Mouse (Mus musculus): ENCODE data around the gene Cbl. TPM values are rescaled to one million over a fixed set of nuclear protein-coding genes. Genes with fewer than 3 reads are reported as not detected.

Cbl gene
- polyA plus RNA-seq, 1 experiment from 2014 or later: 26.2 TPM

DNA sequence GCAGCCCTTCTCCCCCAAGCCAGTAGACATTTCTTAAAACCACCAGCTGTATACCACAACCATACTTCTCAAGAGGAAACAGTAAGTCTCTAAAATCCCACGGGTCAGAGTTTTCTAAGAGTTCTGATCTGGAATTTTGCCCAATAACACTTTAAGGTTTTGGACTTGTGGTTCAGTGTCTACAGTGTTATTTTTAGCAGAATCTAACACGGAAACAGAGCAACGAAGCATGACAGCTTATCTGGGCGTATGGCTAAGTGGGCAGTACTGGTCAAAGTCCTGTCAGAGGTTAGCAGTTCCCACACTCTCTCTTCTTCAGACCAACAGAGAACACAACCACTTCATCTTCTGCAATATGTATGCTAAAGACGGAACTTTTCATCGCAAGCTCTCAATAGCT is 58.3 kb downstream of the Cbl start:
- no peaks in the 10 kb centered on the region for H3K4me1 ChIP-seq
- no peak overlapping the region for H3K4me2 ChIP-seq

DNA sequence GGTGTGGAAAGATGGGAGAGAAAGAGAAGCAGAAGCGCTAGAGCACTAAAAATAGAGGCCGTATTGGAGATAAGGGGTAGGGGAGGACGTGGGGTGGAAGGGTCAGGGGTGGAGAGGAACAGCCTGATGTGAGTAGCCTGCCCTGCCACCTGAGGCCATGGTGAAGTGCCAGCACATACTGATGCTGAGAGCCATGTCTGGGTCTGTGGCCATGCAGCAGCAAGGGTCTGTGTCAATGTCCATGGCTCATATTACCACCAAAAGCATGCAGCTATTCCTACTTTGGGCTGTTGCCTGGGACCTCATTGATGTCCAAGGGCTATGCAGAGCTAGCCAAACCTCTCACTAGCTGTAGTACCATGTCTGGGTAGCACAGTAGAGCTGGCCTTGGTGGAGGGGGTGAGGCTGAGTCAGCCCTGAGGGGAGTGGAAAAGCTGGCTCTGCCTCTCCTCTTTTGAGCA is 63.1 kb downstream of the Cbl start:
- peaks cover 4% of the 10 kb centered on the region for H3K36me3 ChIP-seq (replicated peaks)
- no peak overlapping the region for H3K27ac ChIP-seq
- H3K27me3 ChIP-seq (replicated peaks): no peaks in the 10 kb centered on the region
- no peaks in the 10 kb centered on the region for H3K4me1 ChIP-seq
- WGBS: 89% methylated on average over 3 of the region's 3 CpGs
- no peaks in the 10 kb centered on the region for H3K9me3 ChIP-seq
- no peak overlapping the region for H3K9ac ChIP-seq
- ATAC-seq (replicated peaks): no peak
- H3K4me3 ChIP-seq: no peak overlapping the region
- no peak overlapping the region for H3K4me2 ChIP-seq

More for the DNA sequence above, 58.3 kb downstream of the Cbl start:
- Histone ChIP-seq H3K4me3 (no peak overlapping the region), H3K9me3 (no peaks in the 10 kb centered on the region), H3K27ac (no peak overlapping the region), H3K27me3 (replicated peaks) (no peaks in the 10 kb centered on the region), H3K36me3 (replicated peaks) (peaks cover 4% of the 10 kb centered on the region), H3K9ac (no peak overlapping the region)
- WGBS: 75% methylated on average over 6 of the region's 6 CpGs
- no peak for ATAC-seq (replicated peaks)

DNA sequence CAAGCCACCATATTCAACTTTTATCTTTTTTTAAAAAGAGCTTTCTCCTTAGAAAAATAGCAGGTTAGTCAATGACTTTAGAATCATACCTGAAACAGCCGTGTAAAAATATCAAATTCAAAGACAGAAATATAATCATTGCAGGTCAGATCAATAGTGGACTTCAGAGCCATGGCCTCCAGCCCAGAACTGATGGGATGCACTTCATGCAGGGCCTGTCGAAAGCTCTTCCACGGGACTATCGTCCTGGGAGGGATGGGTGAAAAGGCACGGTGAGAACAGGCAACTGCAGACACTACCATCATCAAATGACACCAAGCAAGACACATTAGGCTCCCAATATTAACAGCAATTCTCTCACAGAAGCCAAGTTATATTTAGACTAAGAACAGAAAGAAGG is 64.9 kb downstream of the Cbl start:
- Histone ChIP-seq H3K4me3 (no peak overlapping the region), H3K36me3 (replicated peaks) (peaks cover 15% of the 10 kb centered on the region), H3K4me1 (no peaks in the 10 kb centered on the region), H3K4me2 (no peak overlapping the region), H3K9me3 (no peaks in the 10 kb centered on the region), H3K9ac (no peak overlapping the region), H3K27me3 (replicated peaks) (no peaks in the 10 kb centered on the region), H3K27ac (no peak overlapping the region)
- 93% methylated on average over 5 of the region's 5 CpGs for WGBS
- no peak for ATAC-seq (replicated peaks)

DNA sequence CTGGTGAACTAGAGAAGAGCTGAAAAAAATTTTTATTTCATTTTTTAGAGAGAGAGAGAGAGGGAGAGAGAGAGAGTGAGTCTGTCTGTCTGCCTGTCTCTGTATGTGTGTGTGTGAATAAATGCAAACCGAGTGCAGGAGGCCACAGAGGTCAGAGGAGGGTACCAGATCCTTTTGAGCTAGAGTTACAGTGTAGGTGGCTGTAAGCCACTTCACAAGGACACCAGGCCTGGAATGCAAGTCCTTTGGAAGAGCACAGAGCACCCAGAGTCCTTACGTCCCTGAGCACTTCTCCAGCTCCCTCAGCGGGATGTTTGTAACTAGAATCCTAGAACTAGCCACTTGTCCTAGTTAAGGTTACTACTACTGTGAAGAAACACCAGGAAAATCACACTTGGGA is 74.0 kb downstream of the Cbl start:
- no peaks in the 10 kb centered on the region for H3K27me3 ChIP-seq (replicated peaks)
- no peak overlapping the region for H3K9ac ChIP-seq
- no peak overlapping the region for H3K4me3 ChIP-seq
- H3K4me2 ChIP-seq: no peak overlapping the region
- H3K9me3 ChIP-seq: no peaks in the 10 kb centered on the region
- H3K27ac ChIP-seq: no peak overlapping the region
- H3K36me3 ChIP-seq (replicated peaks): peaks cover 54% of the 10 kb centered on the region
- WGBS: 88% methylated on average over 3 of the region's 3 CpGs
- no peak for ATAC-seq (replicated peaks)
- no peaks in the 10 kb centered on the region for H3K4me1 ChIP-seq

DNA sequence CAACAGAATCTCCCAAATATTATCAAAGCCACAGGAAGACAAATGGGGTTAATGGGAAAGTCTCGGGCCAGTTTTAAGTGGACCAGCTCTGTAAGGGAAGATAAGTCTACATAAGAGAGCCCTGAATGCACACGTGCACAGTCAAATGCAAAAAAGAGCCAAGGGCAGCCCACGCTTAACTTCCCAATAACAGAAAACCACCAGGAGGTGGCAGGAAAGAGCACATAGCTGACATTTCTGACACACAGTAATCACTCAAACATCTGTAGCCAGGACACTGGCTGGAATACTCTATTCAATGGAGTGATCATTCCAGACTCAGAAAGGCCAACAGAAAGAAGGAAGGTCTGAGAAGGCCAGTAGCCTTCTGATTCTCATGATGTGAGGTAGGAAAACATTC is 86.6 kb downstream of the Cbl start:
- Histone ChIP-seq H3K4me3 (no peak overlapping the region), H3K9ac (no peak overlapping the region), H3K4me2 (no peak overlapping the region), H3K9me3 (no peaks in the 10 kb centered on the region), H3K36me3 (replicated peaks) (peaks cover 27% of the 10 kb centered on the region), H3K27ac (no peak overlapping the region), H3K4me1 (no peaks in the 10 kb centered on the region), H3K27me3 (replicated peaks) (no peaks in the 10 kb centered on the region)
- no peak for ATAC-seq (replicated peaks)
- WGBS: 53% methylated on average over 3 of the region's 3 CpGs

DNA sequence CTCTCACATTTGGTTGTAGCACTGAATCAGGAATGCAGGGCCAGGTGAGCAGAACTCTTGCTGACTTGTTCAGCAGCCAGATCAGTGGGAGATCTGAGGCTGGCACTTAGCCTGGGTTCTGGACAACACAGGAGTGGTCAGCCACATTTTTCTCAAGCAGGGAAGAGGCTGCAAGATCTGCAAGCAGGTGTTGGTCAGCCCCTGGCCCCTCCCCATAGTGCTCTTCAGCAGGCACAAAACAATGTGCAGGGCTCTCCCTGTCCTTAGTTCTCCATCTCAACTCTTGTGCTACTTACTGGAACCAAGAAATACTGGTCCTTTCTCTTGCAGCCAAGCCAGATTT is 89.2 kb downstream of the Cbl start:
- no peaks in the 10 kb centered on the region for H3K9me3 ChIP-seq
- ATAC-seq (replicated peaks): no peak
- H3K36me3 ChIP-seq (replicated peaks): peaks cover 19% of the 10 kb centered on the region
- H3K27ac ChIP-seq: no peak overlapping the region
- H3K27me3 ChIP-seq (replicated peaks): no peaks in the 10 kb centered on the region
- H3K4me2 ChIP-seq: no peak overlapping the region
- H3K9ac ChIP-seq: no peak overlapping the region
- no peaks in the 10 kb centered on the region for H3K4me1 ChIP-seq
- no peak overlapping the region for H3K4me3 ChIP-seq

DNA sequence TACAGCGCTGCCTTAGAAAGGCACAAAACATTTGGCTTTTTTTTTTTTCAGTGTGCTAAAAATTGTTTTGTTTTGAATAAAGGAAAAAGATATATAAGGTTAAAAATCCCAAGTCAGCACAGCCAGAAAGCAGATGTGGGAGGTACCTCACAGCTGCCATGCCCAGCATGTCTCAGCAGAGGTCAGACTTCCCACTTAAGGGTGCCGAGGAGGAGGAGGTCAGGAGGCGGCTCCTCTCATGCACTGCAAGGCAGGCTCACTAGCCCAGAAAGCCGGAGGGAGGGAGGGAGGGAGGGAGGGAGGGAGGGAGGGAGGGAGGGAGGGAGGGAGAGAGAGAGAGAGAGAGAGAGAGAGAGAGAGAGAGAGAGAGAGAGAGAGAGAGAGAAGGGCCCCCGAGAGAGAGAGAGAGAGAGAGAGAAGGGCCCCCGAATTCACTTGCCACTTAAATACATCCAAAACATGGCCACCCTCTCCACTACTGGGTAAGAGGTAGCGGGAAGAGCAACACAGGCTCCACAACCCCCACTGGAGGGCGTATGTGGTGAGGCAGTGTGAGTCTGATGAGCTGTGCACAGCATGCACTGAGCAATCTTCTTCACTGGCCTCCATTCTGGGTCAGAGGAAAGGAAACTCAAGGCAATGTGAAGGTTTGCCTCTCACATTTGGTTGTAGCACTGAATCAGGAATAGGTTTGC is 89.7 kb downstream of the Cbl start:
- WGBS: 30% methylated on average over 6 of the region's 8 CpGs
- peaks cover 19% of the 10 kb centered on the region for H3K36me3 ChIP-seq (replicated peaks)
- no peak for ATAC-seq (replicated peaks)

DNA sequence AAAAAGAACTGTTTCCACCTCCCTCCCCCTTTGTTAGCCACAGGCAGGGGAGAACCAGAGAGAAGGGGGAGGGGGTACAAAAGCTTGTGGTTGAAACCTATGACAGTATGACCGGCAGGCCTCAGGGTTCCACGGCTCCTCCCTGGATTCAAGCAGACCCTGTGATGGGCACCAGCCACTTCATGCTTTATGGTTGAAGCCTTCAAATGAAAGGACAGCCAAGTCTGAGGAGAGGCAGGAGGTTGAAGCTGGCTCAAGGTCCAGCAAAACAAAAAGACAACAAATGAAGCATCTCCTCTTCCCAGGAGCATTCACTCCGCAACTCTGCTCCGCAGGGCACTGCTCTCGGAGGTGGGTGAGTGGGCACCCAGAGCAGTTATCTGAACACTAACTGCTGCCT is 90.4 kb downstream of the Cbl start:
- H3K27ac ChIP-seq: no peak overlapping the region

More for the DNA sequence above, 89.7 kb downstream of the Cbl start:
- H3K9ac ChIP-seq: no peak overlapping the region
- no peaks in the 10 kb centered on the region for H3K9me3 ChIP-seq
- no peaks in the 10 kb centered on the region for H3K27me3 ChIP-seq (replicated peaks)
- no peak overlapping the region for H3K4me3 ChIP-seq
- no peak overlapping the region for H3K27ac ChIP-seq
- H3K4me2 ChIP-seq: no peak overlapping the region
- no peaks in the 10 kb centered on the region for H3K4me1 ChIP-seq

DNA sequence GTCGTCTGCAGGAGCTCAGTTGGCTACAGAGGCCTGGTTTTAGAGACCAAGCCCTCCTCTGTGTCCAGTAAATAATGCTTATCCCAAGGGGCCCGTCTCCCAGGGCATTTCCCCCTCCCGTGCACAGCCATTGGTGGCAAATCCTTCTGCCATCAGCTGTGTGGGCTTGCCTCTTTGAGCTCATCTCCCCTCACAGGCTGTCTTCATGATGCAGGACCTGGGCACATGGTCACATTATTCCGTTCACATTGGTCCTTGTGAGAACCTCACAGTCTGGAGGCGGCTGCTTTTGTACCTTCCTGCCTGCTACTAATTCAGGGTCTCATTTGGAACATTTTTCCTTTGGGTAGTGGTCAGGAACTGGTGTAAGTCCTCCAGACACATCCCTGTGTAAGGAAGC is 91.9 kb downstream of the Cbl start:
- Histone ChIP-seq H3K27ac (no peak overlapping the region), H3K36me3 (replicated peaks) (peaks cover 19% of the 10 kb centered on the region), H3K4me3 (no peak overlapping the region), H3K27me3 (replicated peaks) (no peaks in the 10 kb centered on the region), H3K9ac (no peak overlapping the region), H3K9me3 (no peaks in the 10 kb centered on the region), H3K4me1 (no peaks in the 10 kb centered on the region), H3K4me2 (no peak overlapping the region)
- no peak for ATAC-seq (replicated peaks)
- WGBS: 56% methylated on average over 5 of the region's 5 CpGs

More for the DNA sequence above, 90.4 kb downstream of the Cbl start:
- Histone ChIP-seq H3K4me1 (no peaks in the 10 kb centered on the region), H3K36me3 (replicated peaks) (peaks cover 19% of the 10 kb centered on the region), H3K4me2 (no peak overlapping the region), H3K27me3 (replicated peaks) (no peaks in the 10 kb centered on the region), H3K9ac (no peak overlapping the region), H3K4me3 (no peak overlapping the region), H3K9me3 (no peaks in the 10 kb centered on the region)
- WGBS: 70% methylated on average over 5 of the region's 5 CpGs
- ATAC-seq (replicated peaks): no peak

DNA sequence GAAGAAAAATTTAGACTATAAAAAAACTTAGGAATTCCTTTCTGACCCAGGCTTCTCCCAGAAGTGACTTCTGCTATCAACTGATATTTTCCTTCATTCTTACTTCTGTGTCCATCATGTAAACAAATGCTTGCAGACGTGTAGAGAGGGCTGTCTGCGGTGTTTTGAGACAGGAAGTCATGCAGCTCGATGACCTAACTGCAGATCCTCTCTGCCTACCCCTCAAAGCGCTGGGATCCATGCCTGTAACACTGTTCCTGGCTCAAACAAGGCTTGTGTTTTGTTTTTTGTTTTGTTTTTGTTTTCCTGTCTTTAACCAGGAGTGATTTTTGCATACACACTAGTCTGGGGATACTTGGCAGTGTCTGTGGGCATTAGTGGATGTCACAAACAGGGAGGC is 96.0 kb downstream of the Cbl start:
- ATAC-seq (replicated peaks): no peak
- H3K36me3 ChIP-seq (replicated peaks): no peaks in the 10 kb centered on the region
- H3K9ac ChIP-seq: no peak overlapping the region
- H3K4me1 ChIP-seq: peaks cover 22% of the 10 kb centered on the region
- H3K4me2 ChIP-seq: no peak overlapping the region
- no peak overlapping the region for H3K27ac ChIP-seq
- peaks cover 29% of the 10 kb centered on the region for H3K27me3 ChIP-seq (replicated peaks)
- no peak overlapping the region for H3K4me3 ChIP-seq
- H3K9me3 ChIP-seq: no peaks in the 10 kb centered on the region
- WGBS: 79% methylated on average over 4 of the region's 4 CpGs

DNA sequence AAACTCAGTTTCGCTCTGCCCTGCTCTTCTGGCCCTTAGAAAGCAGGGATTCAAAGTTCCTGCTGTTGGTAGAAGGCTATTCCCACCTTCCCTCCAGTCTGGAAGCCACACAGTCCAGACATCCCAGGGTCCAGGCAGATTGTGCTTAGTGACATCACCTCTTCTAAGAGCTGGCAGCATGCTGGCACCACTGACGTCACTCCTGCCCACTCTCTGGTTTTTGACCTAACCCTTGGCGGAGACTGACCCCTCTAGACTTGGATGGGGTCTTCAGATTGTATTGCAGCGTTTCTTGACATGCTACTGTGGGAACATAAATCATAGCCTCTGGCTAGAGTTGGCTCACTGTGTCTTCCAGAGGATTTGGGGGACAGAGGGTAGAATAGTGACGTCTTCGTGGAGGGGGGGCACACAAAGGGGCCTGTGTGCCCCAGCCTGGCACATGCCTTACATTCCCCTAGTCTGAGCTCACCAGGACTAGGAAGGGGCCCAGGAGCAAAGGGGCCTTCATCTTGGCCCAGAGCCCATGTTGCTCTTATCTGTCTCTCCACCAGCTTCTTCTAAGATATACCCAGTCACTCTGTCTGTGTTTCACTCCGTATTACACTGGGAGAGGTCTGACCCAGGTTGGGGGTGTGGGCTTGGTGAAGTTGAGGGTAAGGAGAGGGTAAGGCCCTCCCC is 98.0 kb downstream of the Cbl start:
- peaks cover 41% of the 10 kb centered on the region for H3K27me3 ChIP-seq (replicated peaks)
- H3K27ac ChIP-seq: no peak overlapping the region

DNA sequence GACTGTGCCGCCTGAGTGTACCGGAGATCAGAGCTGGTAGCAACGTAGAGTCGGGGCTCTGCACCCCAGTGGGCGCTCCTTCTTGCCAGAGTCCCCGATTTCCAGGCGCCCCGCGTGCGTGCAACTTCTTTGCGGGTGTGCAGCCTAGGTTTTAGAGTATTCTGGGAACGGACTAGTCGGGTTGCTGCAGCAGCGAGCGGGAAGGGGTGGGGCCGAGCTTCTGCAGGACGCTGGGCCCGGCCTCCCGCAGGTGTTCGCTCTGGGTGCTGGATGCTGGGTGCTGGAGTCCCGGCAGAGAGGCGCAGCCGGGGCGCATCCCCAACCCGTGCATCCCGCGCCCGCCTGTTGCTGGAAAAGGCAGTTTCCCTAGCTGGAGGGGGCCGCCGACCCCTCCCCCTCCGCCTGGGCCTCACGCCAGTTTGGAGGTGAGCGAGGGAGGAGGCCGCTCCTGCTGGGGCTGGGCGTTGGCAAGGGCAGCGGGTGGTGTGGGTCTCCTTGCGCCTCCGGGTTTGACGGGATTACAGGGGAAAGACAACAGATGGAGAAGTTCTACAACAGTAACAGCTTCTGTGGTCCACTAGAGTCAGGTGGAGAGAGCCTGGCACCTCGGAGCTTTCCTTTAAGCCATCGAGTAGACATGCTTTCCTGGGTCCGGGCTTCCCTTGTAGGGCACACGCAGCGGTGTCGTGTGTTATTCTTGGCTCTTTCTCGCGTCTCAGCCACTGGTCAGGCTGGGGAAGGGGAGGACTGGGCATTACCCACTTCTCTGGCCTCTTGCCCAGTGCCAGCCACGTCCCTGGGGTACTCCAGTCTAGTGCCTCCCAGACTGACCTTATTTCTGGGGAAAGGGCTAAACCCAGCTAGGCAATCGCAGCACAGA is 98.8 kb downstream of the Cbl start:
- 2% methylated on average over 49 of the region's 49 CpGs for WGBS
- ATAC-seq (replicated peaks): 0 out of 2 replicates have a peak, but pooled peaks have one; percentile 43

More for the DNA sequence above, 98.0 kb downstream of the Cbl start:
- H3K9ac ChIP-seq: no peak overlapping the region; the same call in 1 of the 2 replicates
- no peak for ATAC-seq (replicated peaks)
- no peaks in the 10 kb centered on the region for H3K9me3 ChIP-seq
- peak overlapping the region; percentile 40 for H3K4me3 ChIP-seq
- peak overlapping the region; percentile 70 for H3K4me2 ChIP-seq
- H3K4me1 ChIP-seq: peaks cover 22% of the 10 kb centered on the region
- 63% methylated on average over 7 of the region's 7 CpGs for WGBS
- H3K36me3 ChIP-seq (replicated peaks): no peaks in the 10 kb centered on the region

More for the DNA sequence above, 98.8 kb downstream of the Cbl start:
- Histone ChIP-seq H3K27me3 (replicated peaks) (peaks cover 41% of the 10 kb centered on the region), H3K9me3 (no peaks in the 10 kb centered on the region), H3K4me3 (peak overlapping the region; percentile 40), H3K36me3 (replicated peaks) (no peaks in the 10 kb centered on the region), H3K4me1 (peaks cover 28% of the 10 kb centered on the region), H3K4me2 (peak overlapping the region; percentile 70), H3K27ac (no peak overlapping the region), H3K9ac (peak overlapping the region; percentile 5; the same call in 1 of the 2 replicates)

Data from midbrain, embryonic 15.5 days (tissue).